Mouse (Mus musculus): Measurements from ENCODE around the gene Gm5346. TPM values are rescaled to one million over a fixed set of nuclear protein-coding genes. Genes with fewer than 3 reads are reported as not detected.
"Not testable (repeated sequence)": the region's sequence is repeated elsewhere in the genome, so short reads cannot be mapped to it uniquely, and the experiment has no call there.

The Gm5346 gene
- polyA plus RNA-seq (2015; fragmentation: Nextera tagmentation; extraction: Ambion mirVana) = not detected in 2 replicates

GRCm38 (mm10) chr8:43627176-43627575, at the start of gene Gm5346:
TSS of gene Gm5346 (minus strand) at chr8:43627276.
- no peak within 1 kb of the TSS for H3K27ac ChIP-seq
- no peaks in the 10 kb centered on the region for H3K36me3 ChIP-seq
- 86% methylated on average over 3 of the region's 3 CpGs for WGBS

GRCm38 (mm10) chr8:43616046-43616445, 11.0 kb downstream of the Gm5346 start:
- no peak overlapping the region for H3K4me3 ChIP-seq
- no peak overlapping the region for H3K4me2 ChIP-seq
- no peak overlapping the region for H3K27ac ChIP-seq
- H3K36me3 ChIP-seq = no peaks in the 10 kb centered on the region
- H3K9me3 ChIP-seq = no peaks in the 10 kb centered on the region
- WGBS = 83% methylated on average over 1 of the region's 1 CpGs
- ATAC-seq (ENCODE audit: insufficient number of reproducible peaks, low FRiP score, low TSS enrichment, low read depth) = no peak
- no peak overlapping the region for H3K9ac ChIP-seq
- no peaks in the 10 kb centered on the region for H3K4me1 ChIP-seq
- H3K27me3 ChIP-seq = no peaks in the 10 kb centered on the region

More at GRCm38 (mm10) chr8:43627176-43627575, at the start of gene Gm5346:
- no peak for ATAC-seq (ENCODE audit: insufficient number of reproducible peaks, low FRiP score, low TSS enrichment, low read depth)
- Histone ChIP-seq H3K9me3 (no peaks in the 10 kb centered on the region), H3K9ac (no peak within 1 kb of the TSS), H3K4me3 (no peak within 1 kb of the TSS), H3K4me2 (no peak within 1 kb of the TSS), H3K4me1 (no peaks in the 10 kb centered on the region), H3K27me3 (no peaks in the 10 kb centered on the region)

GRCm38 (mm10) chr8:43603657-43604056, 23.4 kb downstream of the Gm5346 start:
- 79% methylated on average over 13 of the region's 13 CpGs for WGBS
- not testable (repeated sequence) for ATAC-seq (ENCODE audit: insufficient number of reproducible peaks, low FRiP score, low TSS enrichment, low read depth)

GRCm38 (mm10) chr8:43603166-43603565, 23.9 kb downstream of the Gm5346 start:
- not testable (repeated sequence) for H3K9me3 ChIP-seq; ATAC-seq (ENCODE audit: insufficient number of reproducible peaks, low FRiP score, low TSS enrichment, low read depth); H3K9ac ChIP-seq; H3K4me1 ChIP-seq; H3K27ac ChIP-seq; H3K27me3 ChIP-seq; H3K4me3 ChIP-seq; H3K36me3 ChIP-seq; H3K4me2 ChIP-seq
- WGBS = 95% methylated on average over 15 of the region's 15 CpGs

More at GRCm38 (mm10) chr8:43603657-43604056, 23.4 kb downstream of the Gm5346 start:
- H3K4me1 ChIP-seq, H3K27me3 ChIP-seq, H3K4me3 ChIP-seq, H3K9ac ChIP-seq, H3K9me3 ChIP-seq, H3K36me3 ChIP-seq, H3K4me2 ChIP-seq, H3K27ac ChIP-seq: not testable (repeated sequence)

- H3K9me3 ChIP-seq; H3K4me3 ChIP-seq; H3K36me3 ChIP-seq; H3K4me1 ChIP-seq; H3K4me2 ChIP-seq; H3K27ac ChIP-seq; H3K9ac ChIP-seq; H3K27me3 ChIP-seq; ATAC-seq (ENCODE audit: insufficient number of reproducible peaks, low FRiP score, low TSS enrichment, low read depth): not testable (repeated sequence)
- 88% methylated on average over 2 of the region's 2 CpGs for WGBS
Observed at GRCm38 (mm10) chr8:43576607-43577006, 50.5 kb downstream of the Gm5346 start, which contains the start of gene Adam26a. TSS of gene Adam26a (minus strand) at chr8:43576707.

Other genes with a start within 250 kb of the Gm5346 start
- not detected in 2 replicates for gene Adam26b, start 99.2 kb downstream of the Gm5346 start, polyA plus RNA-seq (2015; fragmentation: Nextera tagmentation; extraction: Ambion mirVana)
- not detected in 2 replicates for gene Adam26a, start 50.6 kb downstream of the Gm5346 start, polyA plus RNA-seq (2015; fragmentation: Nextera tagmentation; extraction: Ambion mirVana)
- not detected in 2 replicates for gene Adam34, start 82.8 kb upstream of the Gm5346 start, polyA plus RNA-seq (2015; fragmentation: Nextera tagmentation; extraction: Ambion mirVana)

All from limb, embryonic 15.5 days (tissue).